Mouse (Mus musculus) E14TG2a.4 (cell line): ENCODE results near the gene Grin2b.

Experiments used
- CTCF ChIP-seq: conservative IDR thresholded peaks from 2 replicates; pipeline ENCODE4 v1.5.1; 2014; ENCODE audit warnings: low read length
- NANOG ChIP-seq: IDR thresholded peaks from 2 replicates; pipeline ENCODE4 v1.6.1; 2014; ENCODE audit warnings: borderline replicate concordance, low read length, mixed read lengths
- POU5F1 ChIP-seq: IDR thresholded peaks from 2 replicates; pipeline ENCODE4 v1.6.1; 2014; ENCODE audit warnings: low read length, borderline replicate concordance

GRCm38 (mm10) chr6:136046091-136046490 is 127.2 kb downstream of the Grin2b start:
- TF ChIP-seq CTCF (no peak), NANOG (no peak), POU5F1 (no peak)
